Mouse (Mus musculus) neural tube, embryonic 10.5 days (tissue): Measurements from ENCODE around the gene Gm3667.
"Not testable (repeated sequence)": the region's sequence is repeated elsewhere in the genome, so short reads cannot be mapped to it uniquely, and the experiment has no call there.

Source experiments
- DNase-seq: peaks from one replicate; pipeline ENCODE4 v3.0.0-alpha.2; 2017; ENCODE audit warnings: low spot score; ENCODE audit errors: extremely low spot score

Gene Gm3667

DNA sequence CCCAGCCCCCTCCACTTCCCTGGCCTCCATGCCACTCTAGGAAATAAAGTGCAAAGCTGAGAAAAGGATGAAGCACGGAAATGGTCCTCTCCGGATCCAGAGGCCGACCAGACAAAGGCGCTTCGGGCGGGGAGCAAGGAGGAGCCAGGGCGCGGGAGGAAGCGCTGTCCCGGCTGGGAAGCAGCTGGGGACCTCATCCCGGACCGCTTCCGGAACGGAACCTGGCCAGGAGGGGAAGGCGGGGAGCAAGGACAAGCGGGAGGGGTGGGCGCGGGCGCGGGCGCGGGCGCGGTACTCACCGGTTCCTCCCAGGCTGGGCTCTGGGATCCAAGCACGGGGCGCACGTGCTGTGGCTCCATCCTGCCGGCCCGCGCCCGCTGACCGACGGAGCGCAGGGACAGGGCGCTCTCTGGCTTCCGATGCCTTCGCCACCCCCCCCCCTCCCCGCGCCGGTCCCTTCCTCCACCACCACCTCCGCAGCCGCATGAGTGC is at the start of gene Gm3667:
Gene Gm3667, minus strand, starts transcription at position 442 of the 492 bp plus-strand sequence.
- peak; percentile 16 for DNase-seq

DNA sequence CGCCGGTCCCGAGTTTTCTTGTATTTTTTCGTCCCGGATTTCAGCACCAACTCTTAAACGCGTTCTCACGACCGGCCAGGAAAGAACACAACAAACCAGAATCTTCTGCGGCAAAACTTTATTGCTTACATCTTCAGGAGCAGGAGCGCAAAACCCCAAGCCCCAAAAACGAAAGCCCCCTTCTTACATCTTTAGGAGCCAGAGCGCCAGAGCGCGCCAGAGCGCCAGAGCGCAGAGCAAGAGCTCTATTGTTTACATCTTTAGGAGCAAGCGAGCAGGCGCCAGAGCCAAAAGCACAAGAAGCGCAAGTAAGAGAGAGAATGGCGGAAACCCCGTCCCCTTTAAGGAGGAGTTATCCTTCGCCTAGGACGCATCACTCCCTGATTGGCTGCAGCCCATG is 10.1 kb upstream of the Gm3667 start:
- not testable (repeated sequence) for DNase-seq

DNA sequence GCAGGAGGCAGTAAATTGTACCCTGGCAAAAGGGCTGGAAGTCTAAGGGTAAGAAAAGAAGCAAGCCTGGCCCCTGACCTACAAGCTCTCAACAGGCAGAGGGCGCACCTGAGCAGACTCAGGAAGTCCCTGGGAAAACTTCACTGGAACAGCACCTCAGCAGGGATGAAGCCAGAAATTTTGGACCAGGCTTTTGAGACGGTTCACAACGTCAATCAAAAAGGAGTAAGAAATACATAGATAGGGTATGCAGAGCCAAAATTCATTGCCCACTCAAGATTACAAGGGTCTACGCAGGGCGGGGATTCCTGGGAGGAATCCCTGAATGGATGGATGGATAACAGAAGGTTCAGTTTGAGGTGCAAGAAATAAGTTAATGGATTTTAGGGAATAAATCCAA is 951 bp downstream of the Gm3667 start:
- not testable (repeated sequence) for DNase-seq

DNA sequence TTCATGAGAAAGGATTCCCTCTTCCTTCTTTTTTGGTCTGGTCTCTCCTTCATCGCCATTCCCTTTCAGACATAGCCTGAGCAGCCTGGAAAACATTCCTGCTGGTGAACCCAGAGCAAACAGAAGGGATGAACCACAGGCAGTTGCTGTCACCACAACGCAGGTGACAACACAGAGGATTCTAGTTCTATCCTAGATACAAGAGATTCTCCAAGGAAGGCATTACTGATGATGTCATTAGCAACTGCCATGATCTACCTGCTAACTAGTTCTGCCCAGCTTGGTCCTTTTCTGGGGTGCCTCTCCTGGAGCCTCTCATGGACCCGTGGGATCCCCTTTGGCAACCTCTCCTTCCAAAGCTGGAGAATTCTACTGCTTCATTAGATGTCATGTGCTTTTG is 49.6 kb downstream of the Gm3667 start, which contains the start of gene Gm3642:
Gene Gm3642, minus strand, starts transcription at position 101 of the 400 bp plus-strand sequence.
- DNase-seq: not testable (repeated sequence)

DNA sequence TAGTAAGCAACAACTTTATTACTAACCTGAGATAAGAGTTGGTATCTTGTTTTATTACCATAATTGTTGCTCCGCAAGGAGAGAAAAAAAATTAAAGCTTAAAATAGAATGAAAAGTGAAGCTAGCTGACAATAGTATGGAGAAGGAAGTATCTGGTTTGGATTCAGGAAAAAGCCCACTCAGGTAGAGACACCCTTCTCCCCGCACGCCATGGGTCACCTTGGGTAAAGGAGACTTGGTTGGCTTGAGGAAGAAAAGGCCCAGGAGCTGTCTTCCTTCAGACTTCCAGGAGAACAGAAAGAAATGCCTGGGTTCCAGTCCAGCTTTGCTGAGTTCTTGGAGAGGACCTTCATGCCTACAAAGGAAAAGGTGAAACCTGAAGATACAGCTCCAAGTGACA is 66.5 kb downstream of the Gm3667 start:
- not testable (repeated sequence) for DNase-seq
